Mouse (Mus musculus) heart, embryonic 15.5 days (tissue): ENCODE measurements around the gene Slc9a3r2. TPM values are rescaled to one million over a fixed set of nuclear protein-coding genes. Genes with fewer than 3 reads are reported as not detected.
A peak's percentile ranks its signal among the peaks of the same experiment; 100 is the strongest.
"Not testable (repeated sequence)": the region's sequence is repeated elsewhere in the genome, so short reads cannot be mapped to it uniquely, and the experiment has no call there.

ENCODE experiments used
- ATAC-seq: fragments of 200-750 bp; cut with Nextera tagmentation; replicated peaks from 2 replicates; pipeline ENCODE4 v1.8.0; 2017; ENCODE audit warnings: low read depth, moderate TSS enrichment; ENCODE audit not compliant: insufficient number of reproducible peaks, insufficient read depth, low FRiP score
- H3K27ac ChIP-seq: fragments of 300-500 bp; sonication (generic); 2 replicates; pipeline ENCODE4 v1.5.1; 2015; ENCODE audit warnings: mild to moderate bottlenecking, inconsistent platforms
- H3K27me3 ChIP-seq: fragments of 300-500 bp; sonication (generic); 2 replicates; pipeline ENCODE4 v1.6.1; 2015; ENCODE audit warnings: inconsistent platforms
- H3K36me3 ChIP-seq: fragments of 300-500 bp; sonication (generic); 2 replicates; pipeline ENCODE4 v1.6.1; 2015; ENCODE audit warnings: mild to moderate bottlenecking, inconsistent platforms
- H3K4me1 ChIP-seq: fragments of 300-500 bp; sonication (generic); replicated peaks from 2 replicates; pipeline ENCODE4 v1.6.1; 2015; ENCODE audit warnings: inconsistent platforms
- H3K4me2 ChIP-seq: fragments of 300-500 bp; sonication (generic); 2 replicates; pipeline ENCODE4 v1.6.1; 2015; ENCODE audit warnings: inconsistent platforms, mild to moderate bottlenecking, moderate library complexity
- H3K4me3 ChIP-seq: fragments of 300-500 bp; sonication (generic); 2 replicates; pipeline ENCODE4 v1.5.1; 2015; ENCODE audit warnings: mild to moderate bottlenecking, inconsistent platforms
- H3K9ac ChIP-seq: fragments of 300-500 bp; sonication (generic); 2 replicates; pipeline ENCODE4 v1.6.1; 2015; ENCODE audit warnings: mild to moderate bottlenecking, inconsistent platforms
- H3K9me3 ChIP-seq: fragments of 300-500 bp; sonication (generic); replicated peaks from 2 replicates; pipeline ENCODE4 v1.6.1; 2016; ENCODE audit warnings: inconsistent platforms
- WGBS: fragments of 180-500 bp; shearing (Covaris S2); methylation state at CpG from one replicate; pipeline ENCODE4 v1.1.7; 2015; ENCODE audit warnings: mixed read lengths; 5-methylcytosine and 5-hydroxymethylcytosine counted together
- polyA plus RNA-seq: library from polyadenylated mRNA; unstranded; fragments of >200 nt; fragmentation: Nextera tagmentation; extraction: Ambion mirVana; gene quantifications from 2 replicates; pipeline ENCODE4 v1.2.1, GENCODE M21; 2015

The Slc9a3r2 gene
- polyA plus RNA-seq, 1 experiment from 2014 or later: 55.5 TPM

DNA sequence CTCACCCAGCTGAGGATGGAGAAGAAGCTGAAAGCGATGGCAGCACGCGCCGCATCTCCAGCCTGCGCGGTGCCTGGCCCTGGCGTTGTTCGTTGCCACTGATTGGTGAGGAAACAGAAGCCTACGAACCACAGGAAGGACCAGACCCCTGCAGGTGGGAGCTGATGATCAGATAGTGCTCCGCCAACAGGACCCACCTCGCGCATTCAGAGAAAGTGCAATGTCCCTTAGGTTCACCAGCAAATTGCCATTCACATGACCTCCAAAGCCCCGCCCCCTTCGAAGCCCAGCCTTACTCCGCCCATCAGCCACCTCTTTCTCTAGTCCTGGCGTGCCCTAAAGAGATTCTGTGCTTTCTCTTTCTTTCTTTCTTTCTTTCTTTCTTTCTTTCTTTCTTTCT lies 36.4 kb upstream of the Slc9a3r2 start:
- peaks cover 20% of the 10 kb centered on the region for H3K4me1 ChIP-seq
- WGBS: 28% methylated on average over 16 of the region's 16 CpGs
- H3K27ac ChIP-seq: no peak overlapping the region
- peak overlapping the region; percentile 18 for H3K4me3 ChIP-seq
- no peaks in the 10 kb centered on the region for H3K9me3 ChIP-seq
- peaks cover 50% of the 10 kb centered on the region for H3K27me3 ChIP-seq
- ATAC-seq: no peak
- H3K4me2 ChIP-seq: peak overlapping the region; percentile 33
- H3K9ac ChIP-seq: no peak overlapping the region
- H3K36me3 ChIP-seq: peaks cover 10% of the 10 kb centered on the region

DNA sequence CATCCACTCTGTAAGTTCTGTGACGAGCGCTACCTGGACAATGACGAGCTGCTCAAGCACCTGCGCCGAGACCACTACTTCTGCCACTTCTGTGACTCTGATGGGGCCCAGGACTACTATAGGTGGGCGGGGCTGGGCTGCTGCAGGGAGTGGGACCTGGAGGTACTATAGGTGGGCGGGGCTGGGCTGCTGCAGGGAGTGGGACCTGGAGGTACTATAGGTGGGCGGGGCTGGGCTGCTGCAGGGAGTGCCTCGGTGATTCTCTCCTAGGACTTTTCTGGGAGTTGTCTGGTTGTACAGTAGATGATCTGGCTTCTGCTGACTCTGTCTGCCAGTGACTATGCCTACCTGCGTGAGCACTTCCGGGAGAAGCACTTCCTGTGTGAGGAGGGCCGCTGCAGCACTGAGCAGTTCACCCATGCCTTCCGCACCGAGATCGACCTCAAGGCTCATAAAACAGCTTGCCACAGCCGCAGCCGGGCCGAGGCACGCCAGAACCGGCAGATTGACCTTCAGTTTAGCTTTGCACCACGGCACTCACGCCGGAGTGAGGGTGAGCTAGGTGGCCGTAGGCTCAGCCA lies 27.5 kb upstream of the Slc9a3r2 start:
- H3K27ac ChIP-seq: no peak overlapping the region
- H3K4me1 ChIP-seq: peaks cover 12% of the 10 kb centered on the region
- H3K9me3 ChIP-seq: no peaks in the 10 kb centered on the region
- H3K9ac ChIP-seq: no peak overlapping the region
- H3K4me2 ChIP-seq: no peak overlapping the region
- 90% methylated on average over 24 of the region's 24 CpGs for WGBS
- no peak for ATAC-seq
- H3K27me3 ChIP-seq: no peaks in the 10 kb centered on the region
- H3K36me3 ChIP-seq: peaks cover 59% of the 10 kb centered on the region
- H3K4me3 ChIP-seq: no peak overlapping the region

DNA sequence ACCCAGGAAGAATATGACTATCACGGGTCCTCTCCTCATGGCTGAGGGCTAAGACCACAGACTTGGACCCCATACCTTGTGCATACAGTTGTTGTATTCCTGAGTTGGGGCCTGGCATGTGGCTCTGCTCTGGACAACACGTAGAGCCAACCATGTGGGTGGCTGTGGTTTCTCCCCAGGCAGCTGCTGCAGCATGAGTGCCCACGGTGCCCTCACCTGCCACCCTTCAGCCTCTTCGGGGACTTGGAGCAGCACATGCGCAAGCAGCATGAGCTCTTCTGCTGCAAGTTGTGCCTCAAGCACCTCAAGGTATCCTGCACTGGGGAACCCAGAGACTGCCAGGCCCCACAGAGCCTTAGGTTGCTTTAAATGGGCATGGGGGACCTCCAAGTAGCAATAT lies 26.8 kb upstream of the Slc9a3r2 start:
- WGBS: 91% methylated on average over 5 of the region's 5 CpGs
- Histone ChIP-seq H3K4me1 (peaks cover 18% of the 10 kb centered on the region), H3K36me3 (peaks cover 52% of the 10 kb centered on the region), H3K27ac (no peak overlapping the region), H3K9me3 (no peaks in the 10 kb centered on the region), H3K27me3 (no peaks in the 10 kb centered on the region), H3K4me3 (no peak overlapping the region), H3K9ac (no peak overlapping the region), H3K4me2 (no peak overlapping the region)
- no peak for ATAC-seq

DNA sequence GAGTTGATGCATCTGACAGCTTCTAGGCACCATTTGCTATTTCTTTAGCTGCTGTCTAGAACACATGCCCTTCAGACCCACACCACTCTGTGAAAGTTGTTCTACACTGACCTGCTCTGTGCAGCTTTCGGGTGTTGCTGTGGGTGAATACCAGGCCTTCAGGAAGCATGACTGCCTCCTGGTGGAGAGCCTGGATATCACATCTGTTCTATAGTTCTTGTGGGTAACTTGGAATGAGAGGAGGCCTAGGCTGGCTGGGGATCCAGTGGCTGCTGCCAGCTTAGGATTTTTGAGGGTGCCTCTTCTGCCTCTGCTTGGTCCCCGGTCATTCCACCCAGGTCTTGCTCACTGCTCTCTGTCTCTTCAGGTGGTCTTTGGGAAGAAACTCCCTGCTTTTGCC lies 26.1 kb upstream of the Slc9a3r2 start:
- H3K9me3 ChIP-seq: no peaks in the 10 kb centered on the region
- H3K4me1 ChIP-seq: peaks cover 24% of the 10 kb centered on the region
- H3K9ac ChIP-seq: no peak overlapping the region
- ATAC-seq: no peak
- H3K4me3 ChIP-seq: no peak overlapping the region
- peaks cover 46% of the 10 kb centered on the region for H3K36me3 ChIP-seq
- 57% methylated on average over 2 of the region's 2 CpGs for WGBS
- H3K4me2 ChIP-seq: no peak overlapping the region
- no peaks in the 10 kb centered on the region for H3K27me3 ChIP-seq
- no peak overlapping the region for H3K27ac ChIP-seq

DNA sequence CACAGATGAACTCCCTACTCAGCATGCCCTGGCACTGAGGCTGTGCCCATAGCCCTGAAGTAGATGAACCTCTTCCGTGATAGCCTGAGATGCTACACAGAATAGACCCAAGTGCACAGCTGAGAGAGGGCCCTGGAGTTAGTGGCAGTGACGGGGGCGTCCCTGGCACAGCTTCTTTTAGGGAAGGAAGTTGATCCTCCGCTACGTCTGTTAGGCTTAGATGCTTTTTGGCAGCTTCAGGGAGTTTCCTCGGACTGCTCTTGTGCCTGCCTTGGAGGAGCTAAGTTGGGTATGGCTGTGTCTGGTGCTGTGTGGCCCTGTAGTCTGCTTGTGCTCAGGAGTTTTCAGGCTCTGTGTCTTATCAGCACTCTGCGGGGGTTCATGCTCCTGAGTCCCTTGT lies 24.1 kb upstream of the Slc9a3r2 start:
- Histone ChIP-seq H3K9ac (0 out of 2 replicates have a peak overlapping the region, but pooled peaks have one; percentile 4), H3K9me3 (no peaks in the 10 kb centered on the region), H3K27me3 (no peaks in the 10 kb centered on the region), H3K4me2 (no peak overlapping the region), H3K4me3 (no peak overlapping the region), H3K36me3 (peaks cover 28% of the 10 kb centered on the region), H3K27ac (no peak overlapping the region), H3K4me1 (peaks cover 35% of the 10 kb centered on the region)
- 53% methylated on average over 7 of the region's 7 CpGs for WGBS
- no peak for ATAC-seq

DNA sequence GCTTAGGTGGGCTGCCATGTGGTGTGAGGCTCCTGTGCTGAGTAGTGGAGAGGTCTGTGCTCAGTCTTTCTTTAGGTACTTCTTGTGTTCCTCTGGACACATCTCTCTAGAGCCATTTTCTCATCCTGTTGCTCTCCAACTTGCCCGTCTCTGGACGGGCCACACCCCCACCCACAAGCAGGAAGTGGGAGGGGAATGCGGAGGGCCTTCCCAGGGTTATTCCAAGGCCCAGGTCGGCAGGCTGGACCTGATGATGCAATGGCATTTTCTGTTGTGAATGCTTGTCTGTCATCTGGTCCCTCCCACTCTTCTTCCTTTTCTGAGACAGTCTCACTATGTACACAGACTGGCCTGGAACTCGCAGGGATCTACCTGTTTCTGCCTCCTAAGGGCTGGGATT lies 22.0 kb upstream of the Slc9a3r2 start:
- Histone ChIP-seq H3K9ac (no peak overlapping the region), H3K27me3 (no peaks in the 10 kb centered on the region), H3K27ac (0 out of 2 replicates have a peak overlapping the region, but pooled peaks have one; percentile 2), H3K4me1 (peaks cover 42% of the 10 kb centered on the region), H3K36me3 (peaks cover 6% of the 10 kb centered on the region), H3K4me3 (no peak overlapping the region), H3K9me3 (no peaks in the 10 kb centered on the region), H3K4me2 (peak overlapping the region; percentile 14)
- no peak for ATAC-seq
- WGBS: 31% methylated on average over 5 of the region's 5 CpGs

DNA sequence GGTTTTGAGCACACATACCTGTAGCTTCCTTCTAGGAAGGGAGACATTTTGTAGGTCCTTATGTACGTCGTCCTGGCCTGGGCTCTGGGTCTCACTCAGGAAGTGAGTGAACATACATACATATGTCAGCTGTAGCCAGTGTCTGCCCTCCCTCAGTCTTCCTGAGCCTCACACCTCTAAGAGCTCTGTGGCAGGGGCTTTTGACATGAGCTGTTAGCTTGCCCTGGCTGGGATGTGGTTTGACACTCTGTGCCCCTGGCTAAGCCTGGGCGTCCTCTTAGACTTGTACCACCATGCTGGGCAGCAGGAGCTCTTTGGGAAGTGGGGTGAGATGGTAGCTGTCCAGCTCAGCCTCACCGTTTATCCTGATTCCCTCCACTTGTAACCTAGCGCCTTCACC lies 21.2 kb upstream of the Slc9a3r2 start:
- Histone ChIP-seq H3K9ac (no peak overlapping the region), H3K4me1 (peaks cover 42% of the 10 kb centered on the region), H3K36me3 (no peaks in the 10 kb centered on the region), H3K9me3 (no peaks in the 10 kb centered on the region), H3K4me2 (peak overlapping the region; percentile 74), H3K27me3 (no peaks in the 10 kb centered on the region), H3K27ac (no peak overlapping the region), H3K4me3 (peak overlapping the region; percentile 79; the same call in 1 of the 2 replicates)
- WGBS: 56% methylated on average over 5 of the region's 5 CpGs
- ATAC-seq: no peak

DNA sequence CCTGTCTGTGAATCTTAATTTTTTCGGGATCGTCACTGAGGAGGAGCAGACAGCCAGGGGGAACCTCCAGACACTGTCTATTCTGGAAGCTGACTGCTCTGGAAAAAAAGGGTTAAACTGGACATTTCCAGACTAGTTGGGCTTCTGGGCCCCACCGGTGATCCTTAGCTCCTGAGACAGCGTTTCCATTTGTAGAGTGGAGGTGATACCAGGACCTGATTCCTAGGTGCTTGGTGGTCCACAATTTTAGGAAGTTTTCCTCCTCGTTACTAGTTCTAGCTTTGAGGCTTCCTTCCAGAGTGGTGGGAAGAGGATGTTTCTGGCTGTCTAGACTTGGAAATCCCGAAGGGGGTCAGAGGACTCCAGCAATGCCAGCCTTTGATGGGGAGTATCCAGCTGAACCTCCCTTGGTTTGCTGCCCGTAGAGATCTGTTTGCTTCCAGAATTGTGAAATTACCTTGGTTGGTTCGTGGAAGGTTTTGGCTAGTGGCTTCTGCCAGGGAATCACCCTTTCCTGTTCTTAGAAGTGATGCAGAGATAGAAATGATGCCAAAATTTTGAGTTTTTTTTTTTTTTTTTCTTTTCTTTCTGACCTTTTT lies 20.2 kb upstream of the Slc9a3r2 start:
- Histone ChIP-seq H3K9ac (peak overlapping the region; percentile 96), H3K4me1 (peaks cover 36% of the 10 kb centered on the region), H3K27ac (peak overlapping the region; percentile 82), H3K4me2 (peak overlapping the region; percentile 74), H3K4me3 (peak overlapping the region; percentile 79), H3K9me3 (no peaks in the 10 kb centered on the region), H3K27me3 (peaks cover 4% of the 10 kb centered on the region; the same call in 1 of the 2 replicates), H3K36me3 (no peaks in the 10 kb centered on the region)
- 14% methylated on average over 8 of the region's 8 CpGs for WGBS
- ATAC-seq: no peak

DNA sequence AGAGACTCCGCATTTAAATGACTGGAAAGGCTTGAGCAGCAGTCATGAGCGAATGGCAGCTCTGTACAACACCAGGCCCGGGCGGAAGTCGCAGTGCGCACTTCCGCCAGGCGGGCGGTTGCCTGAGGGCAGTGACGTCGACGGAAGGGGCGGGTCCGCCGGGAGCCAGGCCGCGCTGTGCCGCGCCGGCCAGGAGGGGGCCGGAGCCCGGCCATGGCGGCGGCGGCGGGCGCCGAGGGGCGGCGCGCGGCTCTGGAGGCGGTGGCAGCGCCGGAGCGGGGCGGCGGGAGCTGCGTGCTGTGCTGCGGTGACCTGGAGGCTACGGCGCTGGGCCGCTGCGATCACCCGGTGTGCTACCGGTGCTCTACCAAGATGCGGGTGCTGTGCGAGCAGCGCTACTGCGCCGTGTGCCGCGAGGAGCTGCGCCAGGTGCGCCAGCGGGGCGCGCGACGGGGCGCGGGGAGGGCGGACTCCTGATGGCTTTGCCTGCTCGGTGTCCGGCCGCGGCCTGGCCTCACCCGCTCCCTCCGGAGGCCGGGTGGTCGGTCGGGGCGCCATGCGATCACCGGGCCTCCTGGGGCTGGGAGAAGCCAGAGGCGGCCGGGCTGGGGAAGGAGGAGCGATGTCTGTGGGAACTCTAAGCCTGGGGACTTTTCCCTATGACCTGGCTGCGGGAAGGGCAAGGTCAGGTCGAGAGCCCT lies 19.6 kb upstream of the Slc9a3r2 start, which contains the start of gene Zfp598:
Gene Zfp598, plus strand, starts transcription at position 143 of the 701 bp plus-strand sequence.
- Histone ChIP-seq H3K9ac (peak within 1 kb of the TSS; percentile 96), H3K27me3 (peaks cover 4% of the 10 kb centered on the region; the same call in 1 of the 2 replicates), H3K4me1 (peaks cover 36% of the 10 kb centered on the region), H3K27ac (peak within 1 kb of the TSS; percentile 82), H3K36me3 (no peaks in the 10 kb centered on the region), H3K4me3 (peak within 1 kb of the TSS; percentile 79), H3K4me2 (peak within 1 kb of the TSS; percentile 74), H3K9me3 (no peaks in the 10 kb centered on the region)
- WGBS: under 1% methylated on average over 80 of the region's 80 CpGs
- peak; percentile 99 for ATAC-seq

DNA sequence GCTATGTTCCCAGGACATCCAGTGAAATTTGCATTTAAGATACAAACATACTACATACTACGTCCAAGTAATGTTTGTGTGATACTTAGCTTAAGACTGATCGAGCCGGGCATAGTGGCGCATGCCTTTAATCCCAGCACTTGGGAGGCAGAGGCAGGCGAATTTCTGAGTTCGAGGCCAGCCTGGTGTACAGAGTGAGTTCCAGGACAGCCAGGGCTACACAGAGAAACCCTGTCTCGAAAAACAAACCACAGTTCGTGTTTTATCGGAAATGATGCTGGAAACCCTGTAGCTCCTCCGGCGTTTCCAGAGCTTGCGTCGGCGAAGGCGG lies 19.1 kb upstream of the Slc9a3r2 start:
- H3K27me3 ChIP-seq, ATAC-seq, H3K9me3 ChIP-seq, H3K36me3 ChIP-seq: not testable (repeated sequence)
- Histone ChIP-seq H3K4me2 (peak overlapping the region; percentile 74), H3K9ac (peak overlapping the region; percentile 96), H3K4me1 (peaks cover 36% of the 10 kb centered on the region), H3K4me3 (peak overlapping the region; percentile 79), H3K27ac (peak overlapping the region; percentile 82)
- WGBS: 8% methylated on average over 15 of the region's 15 CpGs

DNA sequence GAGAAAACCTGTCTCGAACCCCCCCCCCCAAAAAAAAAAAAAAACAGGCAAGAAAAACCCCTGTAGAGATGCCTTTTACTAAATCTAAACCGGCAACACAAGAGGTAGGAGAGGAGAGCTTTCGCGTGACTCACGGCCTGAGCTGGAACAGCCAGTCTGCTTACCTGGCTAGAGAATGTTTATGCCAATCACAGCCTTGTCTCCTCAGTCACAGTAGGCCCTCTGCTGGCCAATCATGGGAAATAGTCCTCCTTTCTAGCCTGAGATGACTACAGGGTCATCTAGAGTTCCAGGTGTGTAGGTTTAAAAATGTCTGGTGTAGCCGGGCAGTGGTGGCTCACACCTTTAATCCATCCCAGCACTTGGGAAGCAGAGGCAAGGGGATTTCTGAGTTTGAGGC lies 17.3 kb upstream of the Slc9a3r2 start:
- no peak for ATAC-seq
- Histone ChIP-seq H3K4me2 (no peak overlapping the region), H3K27ac (no peak overlapping the region), H3K27me3 (peaks cover 4% of the 10 kb centered on the region; the same call in 1 of the 2 replicates), H3K9me3 (no peaks in the 10 kb centered on the region), H3K36me3 (no peaks in the 10 kb centered on the region), H3K9ac (no peak overlapping the region), H3K4me3 (no peak overlapping the region), H3K4me1 (peaks cover 30% of the 10 kb centered on the region)
- WGBS: 24% methylated on average over 6 of the region's 6 CpGs
